Mouse (Mus musculus): ENCODE measurements around the gene Gpsm3. TPM values are rescaled to one million over a fixed set of nuclear protein-coding genes. Genes with fewer than 3 reads are reported as not detected.

Gene Gpsm3
- total RNA-seq, 2 experiments from 2014 or later, result 4.7 to 4.8 TPM

DNA sequence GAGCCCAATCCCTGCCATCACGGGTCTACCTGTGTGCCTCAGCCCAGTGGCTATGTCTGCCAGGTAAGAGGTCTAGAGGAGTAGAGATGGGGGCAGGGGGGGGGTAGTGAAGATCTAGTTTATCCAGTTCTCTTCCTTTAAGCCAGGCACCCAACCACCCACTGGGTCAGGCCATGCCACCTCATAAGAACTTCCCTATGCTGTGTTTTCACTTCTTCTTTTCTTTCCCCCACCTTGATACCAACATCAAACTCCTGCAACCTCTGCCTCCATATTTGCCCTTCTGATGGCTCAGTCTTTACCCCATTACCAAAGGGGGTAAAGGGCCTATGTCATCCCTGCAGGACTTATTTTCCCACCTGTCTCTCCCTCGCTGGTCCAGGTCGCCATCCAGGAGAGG is 11.5 kb upstream of the Gpsm3 start:
- DNase-seq, result no peak
- intact Hi-C loops (cut with DNase I), result no loop called here

DNA sequence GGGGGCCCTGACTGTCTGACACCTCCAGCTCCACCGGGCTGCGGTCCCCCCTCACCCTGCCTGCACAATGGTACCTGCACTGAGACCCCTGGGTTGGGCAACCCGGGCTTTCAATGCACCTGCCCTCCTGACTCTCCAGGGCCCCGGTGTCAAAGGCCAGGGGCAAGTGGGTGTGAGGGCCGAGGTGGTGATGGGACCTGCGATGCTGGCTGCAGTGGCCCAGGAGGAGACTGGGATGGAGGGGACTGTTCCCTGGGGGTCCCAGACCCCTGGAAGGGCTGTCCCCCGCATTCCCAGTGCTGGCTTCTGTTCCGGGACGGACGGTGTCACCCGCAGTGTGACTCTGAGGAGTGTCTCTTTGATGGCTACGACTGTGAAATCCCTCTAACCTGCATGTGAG is 7.1 kb upstream of the Gpsm3 start:
- no peak for DNase-seq
- intact Hi-C loops (cut with DNase I), result no loop called here

DNA sequence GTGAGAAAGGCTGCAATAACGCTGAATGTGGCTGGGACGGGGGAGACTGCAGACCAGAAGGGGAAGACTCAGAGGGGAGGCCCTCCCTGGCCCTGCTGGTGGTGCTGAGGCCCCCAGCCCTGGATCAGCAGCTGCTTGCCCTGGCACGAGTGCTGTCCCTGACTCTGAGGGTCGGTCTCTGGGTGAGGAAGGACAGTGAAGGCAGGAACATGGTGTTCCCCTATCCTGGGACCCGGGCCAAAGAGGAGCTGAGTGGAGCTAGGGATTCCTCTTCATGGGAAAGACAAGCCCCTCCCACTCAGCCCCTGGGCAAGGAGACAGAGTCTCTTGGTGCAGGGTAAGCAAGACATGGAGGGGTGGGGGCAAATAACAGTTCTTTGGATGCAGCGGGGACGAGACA is 6.2 kb upstream of the Gpsm3 start:
- DNase-seq, result no peak
- intact Hi-C loops (cut with DNase I), result no loop called here

DNA sequence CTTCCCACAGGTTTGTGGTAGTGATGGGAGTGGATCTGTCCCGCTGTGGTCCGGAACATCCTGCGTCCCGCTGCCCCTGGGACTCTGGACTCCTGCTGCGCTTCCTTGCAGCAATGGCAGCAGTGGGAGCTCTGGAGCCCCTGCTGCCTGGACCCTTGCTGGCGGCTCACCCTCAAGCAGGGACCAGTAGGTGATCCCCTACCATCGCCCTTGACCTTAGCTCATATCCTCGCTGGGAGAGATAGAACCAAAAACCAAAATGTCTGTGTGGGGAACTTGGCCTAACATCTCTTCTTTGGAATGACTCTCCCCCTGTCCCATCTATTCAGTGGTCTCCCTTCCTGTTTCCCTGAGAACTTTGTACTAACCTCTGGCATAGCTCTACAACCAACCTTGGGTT is 5.8 kb upstream of the Gpsm3 start:
- intact Hi-C loops (cut with DNase I), result no loop called here
- DNase-seq, result no peak

DNA sequence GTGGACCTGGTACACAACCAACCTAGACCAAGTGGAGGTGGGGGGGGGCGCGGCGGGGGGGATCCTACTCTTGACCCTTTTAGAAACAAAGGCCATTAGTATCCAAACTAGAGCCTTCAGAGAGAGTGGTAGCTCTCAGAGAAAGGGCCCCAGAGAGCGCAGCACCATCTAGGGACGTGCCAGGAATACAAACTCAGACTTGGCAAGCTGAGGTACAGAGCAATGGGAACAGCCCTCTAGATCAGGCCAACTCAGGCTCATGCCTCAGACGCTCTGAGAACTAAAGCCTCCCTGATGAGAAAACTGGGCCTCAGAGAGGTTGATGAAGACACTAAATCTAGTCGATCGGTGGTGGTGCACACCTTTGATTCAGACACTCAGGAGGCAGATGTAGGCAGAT is 4.5 kb upstream of the Gpsm3 start:
- intact Hi-C loops (cut with DNase I), result no loop called here

DNA sequence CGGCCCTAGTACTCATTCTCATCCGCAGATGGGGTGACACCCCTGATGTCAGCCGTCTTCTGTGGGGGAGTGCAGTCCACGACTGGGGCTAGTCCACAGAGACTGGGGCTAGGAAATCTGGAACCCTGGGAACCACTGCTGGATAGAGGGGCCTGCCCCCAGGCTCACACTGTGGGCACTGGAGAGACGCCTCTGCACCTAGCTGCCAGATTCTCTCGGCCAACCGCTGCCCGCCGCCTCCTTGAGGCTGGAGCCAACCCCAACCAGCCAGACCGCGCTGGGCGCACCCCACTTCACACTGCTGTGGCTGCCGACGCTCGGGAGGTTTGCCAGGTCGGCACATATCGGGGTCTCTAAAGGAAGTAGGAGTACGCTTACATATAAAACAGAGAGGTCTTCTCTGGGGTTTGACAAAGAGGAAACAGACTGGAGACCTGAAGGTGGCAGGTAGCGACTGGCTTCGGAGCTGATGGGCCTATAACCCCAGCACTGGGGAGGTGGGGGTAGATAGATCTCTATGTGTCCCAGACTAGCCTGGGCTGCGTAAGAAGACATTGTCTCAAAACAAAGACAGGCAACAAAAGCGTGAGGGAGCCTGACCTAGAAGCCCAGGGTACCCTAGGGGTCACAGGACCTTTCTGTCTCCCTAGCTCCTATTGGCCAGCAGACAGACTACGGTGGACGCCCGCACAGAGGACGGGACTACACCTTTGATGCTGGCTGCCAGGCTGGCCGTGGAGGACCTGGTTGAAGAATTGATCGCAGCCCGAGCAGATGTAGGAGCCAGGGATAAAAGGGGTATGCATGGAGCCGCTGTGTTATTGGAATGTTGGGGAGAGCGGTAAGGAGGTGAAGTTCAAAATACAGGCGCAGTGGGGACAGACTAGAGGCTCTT is 3.5 kb upstream of the Gpsm3 start:
- intact Hi-C loops (cut with DNase I), result loop anchor here (2.0 kb wide), 1 partner anchor 21 kb away; the partner anchor contains the start of gene Notch4
- DNase-seq, result no peak

More for the DNA sequence above, 4.5 kb upstream of the Gpsm3 start:
- DNase-seq, result no peak

DNA sequence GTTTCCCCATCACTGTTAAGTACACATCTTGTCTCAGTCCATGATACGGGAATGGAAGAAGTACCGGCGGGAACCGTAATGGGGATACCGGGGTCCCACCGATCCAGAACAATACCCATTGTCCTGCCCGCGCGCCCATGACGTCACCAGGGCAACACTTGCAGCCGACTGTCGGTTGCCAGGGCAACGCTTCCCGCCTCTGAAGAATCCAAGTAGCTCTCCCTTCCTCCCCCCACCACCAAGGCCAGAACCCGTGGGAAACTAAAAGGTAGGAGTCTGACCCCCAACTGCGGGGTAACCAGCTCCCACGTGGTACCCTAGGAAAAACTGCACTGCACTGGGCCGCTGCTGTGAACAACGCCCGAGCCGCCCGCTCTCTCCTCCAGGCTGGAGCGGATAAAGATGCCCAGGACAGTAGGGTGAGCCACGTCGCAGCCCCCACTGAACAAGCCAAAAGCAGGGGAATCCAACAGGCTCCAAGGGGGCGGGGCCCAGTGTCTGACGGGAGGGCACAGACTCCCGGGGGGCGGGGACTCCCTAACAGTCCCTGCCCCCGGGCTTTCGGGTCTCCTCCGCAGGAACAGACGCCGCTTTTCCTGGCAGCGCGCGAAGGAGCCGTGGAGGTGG is 2.7 kb upstream of the Gpsm3 start:
- intact Hi-C loops (cut with DNase I), result loop anchor here (2.0 kb wide), 1 partner anchor 22 kb away; the partner anchor contains the start of gene Notch4
- peak; percentile 76 to 80 for DNase-seq

DNA sequence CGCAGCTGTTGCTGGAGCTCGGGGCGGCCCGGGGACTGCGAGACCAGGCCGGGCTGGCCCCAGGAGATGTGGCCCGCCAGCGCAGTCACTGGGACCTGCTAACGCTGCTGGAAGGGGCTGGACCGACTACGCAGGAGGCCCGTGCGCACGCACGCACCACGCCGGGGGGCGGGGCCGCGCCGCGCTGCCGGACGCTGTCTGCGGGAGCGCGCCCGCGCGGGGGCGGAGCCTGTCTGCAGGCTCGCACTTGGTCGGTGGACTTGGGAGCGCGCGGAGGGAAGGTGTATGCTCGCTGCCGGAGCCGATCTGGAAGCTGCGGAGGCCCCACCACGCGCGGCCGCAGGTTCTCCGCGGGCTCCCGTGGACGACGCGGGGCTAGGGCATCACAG is 2.2 kb upstream of the Gpsm3 start:
- DNase-seq, result peak; percentile 97 to 99
- intact Hi-C loops (cut with DNase I), result loop anchor here (2.0 kb wide), 1 partner anchor 23 kb away; the partner anchor contains the start of gene Notch4

DNA sequence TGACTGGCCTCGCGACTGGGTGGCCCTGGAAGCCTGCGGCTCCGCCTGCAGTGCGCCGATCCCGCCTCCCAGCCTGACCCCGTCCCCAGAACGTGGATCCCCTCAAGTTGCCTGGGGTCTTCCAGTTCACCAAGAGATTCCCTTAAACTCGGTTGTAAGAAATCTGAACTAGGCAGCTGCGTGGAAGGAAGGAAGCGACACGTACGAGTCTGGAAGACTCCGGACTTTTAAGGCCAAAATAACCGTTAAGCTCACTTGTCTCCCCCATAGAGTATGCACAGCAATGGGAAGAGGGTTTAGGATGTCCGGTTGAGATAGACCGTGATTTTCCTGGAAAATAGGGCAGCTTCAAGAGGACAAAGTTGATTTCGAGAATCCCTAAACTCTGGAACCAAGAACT is 1.8 kb upstream of the Gpsm3 start:
- DNase-seq, result no peak
- intact Hi-C loops (cut with DNase I), result loop anchor here (2.0 kb wide), 1 partner anchor 23 kb away; the partner anchor contains the start of gene Notch4

DNA sequence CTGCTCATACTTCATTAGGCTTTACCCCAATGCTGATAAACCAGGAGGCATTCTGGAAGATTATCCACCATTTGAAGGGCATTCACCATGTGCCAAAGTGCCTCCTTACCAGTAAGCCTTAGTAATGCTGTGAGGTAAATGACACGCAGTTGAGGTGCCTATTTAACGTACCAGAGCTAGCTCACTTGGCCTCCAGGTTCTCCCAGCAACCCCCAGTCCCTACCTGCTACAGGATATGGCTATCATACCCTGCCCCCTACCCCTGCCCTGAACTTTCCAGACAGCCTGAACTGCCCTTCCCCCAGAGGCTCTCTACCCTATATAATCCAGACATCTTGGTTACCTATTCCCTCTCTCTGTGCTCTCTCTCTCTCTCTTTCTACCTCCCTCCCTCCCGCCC is 839 bp upstream of the Gpsm3 start:
- no peak for DNase-seq
- intact Hi-C loops (cut with DNase I), result no loop called here

DNA sequence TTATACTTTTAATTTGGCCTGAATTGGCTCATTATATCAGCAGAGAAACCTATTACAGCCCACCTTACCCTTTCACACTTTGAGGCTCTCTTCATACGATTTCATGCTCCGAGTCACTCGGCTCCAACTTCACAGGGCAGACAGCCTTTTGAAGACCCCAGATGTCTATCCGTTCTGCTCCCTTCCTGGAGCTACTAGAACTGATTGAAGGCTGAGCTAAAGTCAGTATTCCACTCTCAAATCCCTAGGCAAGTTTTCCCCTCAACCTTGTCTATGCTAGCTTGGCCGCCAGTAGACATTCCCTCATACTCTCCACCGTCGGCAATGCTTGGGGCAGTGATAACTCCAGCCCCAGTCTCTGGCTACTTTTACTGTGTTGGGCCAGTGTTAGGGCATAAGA is 400 bp upstream of the Gpsm3 start:
- intact Hi-C loops (cut with DNase I), result no loop called here
- no peak for DNase-seq

DNA sequence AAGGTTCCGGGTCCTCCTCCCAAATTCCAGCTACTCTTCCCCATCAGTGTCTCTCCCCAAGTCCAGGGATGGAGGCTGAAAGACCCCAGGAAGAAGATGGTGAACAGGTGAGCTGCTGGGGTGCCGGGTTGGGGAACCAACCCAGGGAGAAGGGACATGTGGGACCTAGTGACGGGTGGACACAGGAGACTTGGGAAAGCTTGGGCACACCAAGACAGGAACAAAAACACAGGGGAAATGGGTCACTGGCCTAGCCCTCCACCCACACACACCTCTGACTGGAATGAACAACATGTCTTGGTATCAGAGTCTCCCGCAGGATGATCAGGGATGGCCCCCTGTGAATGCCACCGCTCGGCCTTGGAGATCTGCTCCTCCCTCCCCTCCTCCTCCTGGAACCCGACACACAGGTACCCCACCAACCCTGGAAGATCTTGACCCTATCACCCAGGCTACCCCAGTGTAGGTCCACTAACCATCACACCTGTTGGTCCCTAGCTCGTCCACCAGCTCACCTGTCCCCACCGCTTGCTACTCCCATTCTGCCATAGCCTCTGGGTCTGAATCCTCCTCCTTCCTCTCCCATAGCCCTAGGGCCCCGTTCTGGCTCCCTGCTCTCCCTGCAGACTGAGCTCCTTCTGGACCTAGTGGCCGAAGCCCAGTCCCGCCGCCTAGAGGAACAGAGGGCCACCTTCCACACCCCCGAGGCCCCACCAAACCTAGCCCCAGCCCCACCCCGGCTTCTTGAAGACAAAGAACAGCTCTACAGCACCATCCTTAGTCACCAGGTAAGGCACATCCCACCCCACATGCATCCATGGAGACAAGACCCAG is 765 bp downstream of the Gpsm3 start:
- intact Hi-C loops (cut with DNase I), result no loop called here
- no peak for DNase-seq

DNA sequence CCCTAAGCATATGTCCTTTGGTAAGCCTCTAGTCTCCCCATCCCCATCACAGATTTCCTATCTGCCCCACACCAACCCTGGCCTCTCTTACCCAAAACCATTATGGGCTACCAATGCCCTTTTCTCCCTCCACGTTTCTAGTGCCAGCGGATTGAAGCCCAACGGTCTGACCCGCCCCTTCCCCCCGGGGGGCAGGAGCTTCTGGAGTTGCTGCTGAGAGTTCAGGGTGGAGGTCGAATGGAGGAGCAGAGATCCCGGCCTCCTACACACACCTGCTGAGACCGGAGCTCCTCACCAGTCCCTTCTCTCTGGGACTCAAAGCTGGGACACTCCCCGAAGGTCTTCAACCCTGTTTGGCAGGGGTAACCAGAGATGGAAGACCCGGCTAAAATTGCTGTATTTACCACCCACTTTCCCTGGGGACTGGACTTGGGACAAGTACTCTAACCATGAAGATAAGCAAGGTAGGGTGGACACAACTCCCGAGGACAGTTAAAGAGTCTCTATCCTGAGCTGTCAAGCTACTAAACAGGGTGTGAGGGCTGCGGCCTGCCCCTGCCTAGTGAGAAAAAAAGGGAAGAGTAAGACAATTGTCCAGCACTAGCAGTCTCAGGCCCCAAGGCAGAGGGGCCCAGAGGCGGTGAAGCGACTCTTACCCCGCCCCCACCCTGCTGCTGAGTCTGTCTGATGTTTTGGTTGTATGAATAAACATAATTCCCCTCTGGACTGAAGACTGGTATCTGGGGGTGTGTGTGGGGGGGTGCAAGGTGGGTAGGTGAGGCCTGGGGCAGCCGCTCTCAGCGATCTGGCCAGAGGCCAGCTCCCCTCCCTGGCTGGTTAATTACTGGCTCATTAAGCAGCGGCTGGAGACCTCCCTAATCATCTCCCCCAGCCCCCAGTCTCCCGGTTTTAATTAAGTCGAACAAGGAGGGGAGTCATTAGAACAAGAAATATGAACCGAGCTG is 1.7 kb downstream of the Gpsm3 start, which contains the start of gene Pbx2:
Gene Pbx2, plus strand, starts transcription at position 238 of the 965 bp plus-strand sequence.
- intact Hi-C loops (cut with DNase I), result no loop called here
- peak; percentile 43 to 46 for DNase-seq

DNA sequence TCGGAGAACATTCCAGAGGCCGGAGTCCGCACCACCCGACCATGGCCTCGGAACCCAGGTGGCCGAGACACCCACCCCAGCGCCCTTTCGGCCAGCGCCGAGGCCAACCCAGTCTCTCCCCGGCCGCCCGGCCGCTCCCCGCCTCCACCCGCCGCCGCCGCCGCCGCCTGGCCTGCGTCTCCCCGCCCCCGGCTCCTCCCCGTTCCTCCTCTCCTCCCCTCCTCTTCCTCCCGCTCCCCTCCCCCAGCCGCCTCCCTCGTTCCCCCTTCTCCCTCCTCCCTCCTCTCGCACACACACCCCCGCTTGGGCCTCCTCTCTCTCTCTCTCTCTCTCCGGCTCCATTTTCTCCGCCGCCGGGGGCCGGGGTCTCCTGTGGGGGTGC is 2.4 kb downstream of the Gpsm3 start:
- intact Hi-C loops (cut with DNase I), result no loop called here
- DNase-seq, result peak; percentile 87 to 90

DNA sequence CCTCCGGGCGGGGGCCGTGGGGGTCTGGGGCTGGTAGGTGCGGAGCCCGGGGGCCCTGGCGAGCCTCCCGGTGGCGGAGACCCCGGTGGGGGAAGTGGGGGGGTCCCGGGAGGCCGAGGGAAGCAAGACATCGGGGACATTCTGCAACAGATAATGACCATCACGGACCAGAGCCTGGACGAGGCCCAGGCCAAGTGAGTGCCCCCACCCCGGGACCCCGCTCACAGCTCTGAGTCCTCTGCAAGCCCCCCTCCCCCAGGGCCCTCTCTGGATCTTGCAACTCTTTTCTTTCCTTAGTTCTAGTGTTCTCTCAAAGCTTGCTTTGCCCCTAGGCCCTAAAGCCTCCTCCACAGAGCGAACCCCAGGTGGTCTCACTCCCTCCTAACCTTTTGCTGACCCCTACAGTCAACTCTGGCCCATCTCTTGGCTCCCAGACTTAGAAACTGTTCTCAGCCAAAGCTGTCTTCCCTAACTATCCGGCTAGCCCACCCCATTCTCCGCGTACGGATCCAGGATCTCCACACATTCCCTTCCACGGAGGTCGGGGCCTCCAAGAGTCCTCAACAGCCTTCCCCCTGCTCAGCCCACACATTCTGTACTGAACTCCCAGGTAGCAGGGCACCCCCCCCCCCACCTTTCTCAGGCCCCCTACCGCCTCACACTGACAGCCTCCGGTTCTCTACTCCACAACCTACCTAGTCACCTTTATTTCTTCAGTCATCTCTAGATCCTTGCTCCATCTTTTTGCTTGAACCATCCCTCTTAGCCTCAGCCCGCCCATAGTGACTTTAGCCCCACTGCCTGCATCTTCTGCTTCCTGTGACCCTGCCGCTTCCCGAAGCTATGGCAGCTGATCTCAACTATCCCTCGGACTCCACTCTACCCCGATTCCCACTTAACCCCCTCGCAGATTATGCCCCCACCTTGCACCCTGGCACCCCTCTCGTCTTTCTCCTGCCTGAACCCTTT is 3.3 kb downstream of the Gpsm3 start:
- DNase-seq, result peak in 1 of 2 experiments; percentile 33

DNA sequence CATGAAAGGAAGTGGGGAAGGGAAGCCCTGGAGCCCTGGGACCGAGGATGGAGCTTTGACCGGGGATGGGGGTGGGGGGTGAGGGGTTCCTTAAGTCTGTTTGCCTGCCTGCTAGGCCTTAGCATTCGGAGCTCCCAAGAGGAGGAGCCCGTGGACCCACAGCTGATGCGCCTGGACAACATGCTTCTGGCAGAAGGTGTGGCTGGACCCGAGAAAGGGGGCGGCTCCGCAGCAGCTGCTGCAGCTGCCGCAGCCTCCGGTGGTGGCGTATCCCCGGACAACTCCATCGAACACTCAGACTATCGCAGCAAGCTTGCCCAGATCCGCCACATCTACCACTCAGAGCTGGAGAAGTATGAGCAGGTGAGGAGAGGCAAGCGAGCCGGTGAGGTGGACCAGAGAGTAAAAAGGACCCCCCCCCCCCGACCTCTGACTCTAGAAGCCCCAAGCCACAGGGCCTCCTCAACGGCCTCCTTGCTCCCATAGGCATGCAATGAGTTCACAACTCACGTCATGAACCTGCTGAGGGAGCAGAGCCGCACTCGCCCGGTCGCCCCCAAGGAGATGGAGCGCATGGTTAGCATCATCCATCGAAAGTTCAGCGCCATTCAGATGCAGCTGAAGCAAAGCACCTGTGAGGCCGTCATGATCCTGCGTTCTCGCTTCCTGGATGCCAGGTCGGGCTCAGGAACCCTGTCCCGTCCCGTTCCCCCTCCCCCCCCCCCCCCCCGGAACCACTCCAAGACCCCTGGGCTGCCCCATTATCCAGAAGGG is 4.3 kb downstream of the Gpsm3 start:
- intact Hi-C loops (cut with DNase I), result no loop called here
- no peak for DNase-seq

More for the DNA sequence above, 3.3 kb downstream of the Gpsm3 start:
- intact Hi-C loops (cut with DNase I), result no loop called here

DNA sequence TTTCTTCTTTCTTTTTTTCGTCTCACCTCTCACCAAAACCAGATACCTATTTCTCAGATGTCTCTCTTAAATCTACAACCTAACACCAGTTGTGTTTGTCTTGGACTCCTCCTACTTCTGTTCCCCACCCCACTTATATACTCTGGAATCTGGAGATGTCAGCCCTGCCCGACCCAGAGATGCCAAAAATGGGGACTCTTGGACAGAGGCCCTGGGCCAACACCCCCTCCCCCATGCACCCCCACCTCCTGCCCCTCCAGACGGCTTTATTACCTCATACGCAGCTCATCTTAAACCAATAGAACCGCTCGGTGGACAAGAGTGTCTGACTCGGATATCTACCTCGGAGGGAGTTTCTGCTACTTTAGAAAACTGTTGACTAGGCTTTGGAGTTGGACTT is 6.5 kb downstream of the Gpsm3 start:
- no peak for DNase-seq
- intact Hi-C loops (cut with DNase I), result no loop called here

DNA sequence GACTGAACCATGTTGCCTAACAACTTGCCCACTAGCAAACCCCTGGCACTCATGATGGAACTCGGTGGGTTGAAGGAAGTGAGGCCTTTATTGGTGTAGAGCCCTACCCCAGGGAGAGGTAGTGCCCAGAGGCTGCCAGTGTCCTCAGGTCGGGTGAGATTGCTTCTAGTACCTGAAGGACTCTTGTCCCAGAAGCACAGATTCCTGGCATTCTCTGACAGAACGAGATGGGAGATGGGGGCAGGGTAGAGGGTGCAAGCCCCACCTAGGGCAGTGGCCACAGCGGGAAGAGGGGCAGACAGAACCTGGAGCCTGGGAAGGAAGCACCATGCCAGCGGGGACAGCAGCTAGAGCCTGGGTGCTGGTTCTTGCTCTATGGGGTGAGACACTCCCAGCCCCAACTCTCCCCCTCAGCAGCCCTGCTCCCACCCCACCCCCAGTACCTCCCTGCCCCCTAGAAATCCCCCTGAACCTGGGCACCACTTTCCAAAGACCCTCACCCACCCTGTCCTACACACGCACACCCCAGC is 8.0 kb downstream of the Gpsm3 start, which contains the start of gene Ager:
Gene Ager, plus strand, starts transcription at position 297 of the 530 bp plus-strand sequence.
- intact Hi-C loops (cut with DNase I), result no loop called here

More for the DNA sequence above, 8.0 kb downstream of the Gpsm3 start, which contains the start of gene Ager:
- DNase-seq, result no peak
